Mouse (Mus musculus): ENCODE measurements around the gene Inhbe.

GRCm38 (mm10) chr10:127341891-127342639 lies 12.1 kb downstream of the Inhbe start, which contains the start of gene Gli1:
- peak; percentile 94 for TF ChIP-seq CTCF (IDR thresholded peaks at IDR 0.05; ENCODE audit: low read depth, low read length)
- no peak for TF ChIP-seq POLR2A (IDR thresholded peaks at IDR 0.05; ENCODE audit: extremely low read depth, insufficient read depth, low read length)

Measured in liver, adult 2 months (tissue).